Mouse (Mus musculus) CH12.LX (cell line): ENCODE data around the gene Cdk16. TPM values are rescaled to one million over a fixed set of nuclear protein-coding genes. Genes with fewer than 3 reads are reported as not detected.

ENCODE experiments used
- DNase-seq: peaks from one replicate; pipeline ENCODE4 v3.0.0-alpha.2; 2013; ENCODE audit errors: extremely low read depth
- H3K27ac ChIP-seq: 2 replicates; pipeline ENCODE4 v1.5.1; 2012; ENCODE audit warnings: low read depth, mild to moderate bottlenecking, control low read depth, moderate library complexity; ENCODE audit not compliant: insufficient read depth
- H3K27me3 ChIP-seq: replicated peaks from 2 replicates; pipeline ENCODE3; 2012; ENCODE audit warnings: inconsistent platforms
- H3K36me3 ChIP-seq, 2 experiments: replicated peaks in 1 of 2; 2 replicates each; pipeline versions ENCODE3 to v1.6.1; 2012; ENCODE audit warnings: inconsistent platforms in 1 of 2, low read length in 1 of 2, mild to moderate bottlenecking in 1 of 2, mixed read lengths in 1 of 2, moderate library complexity in 1 of 2; ENCODE audit not compliant: control insufficient read depth in 1 of 2, insufficient read depth in 1 of 2
- H3K4me1 ChIP-seq, 2 experiments: 2 replicates each; pipeline ENCODE4 v1.6.1; 2012; ENCODE audit warnings: inconsistent platforms in 1 of 2, moderate library complexity in 1 of 2; ENCODE audit not compliant: insufficient read depth in 2 of 2, control insufficient read depth in 1 of 2
- H3K4me2 ChIP-seq: 2 replicates; pipeline ENCODE4 v1.6.1; 2012; ENCODE audit warnings: low read depth, mild to moderate bottlenecking, control low read depth; ENCODE audit not compliant: poor library complexity, insufficient read depth, severe bottlenecking
- H3K4me3 ChIP-seq, 3 experiments: fragments of 150-350 bp in 1 of 3; sonication (generic) in 1 of 3; replicated peaks in 1 of 3; 2 replicates each; pipeline versions ENCODE3 to v1.5.1; 2011 to 2012; ENCODE audit warnings: low read depth in 2 of 3, low read length in 2 of 3, mild to moderate bottlenecking in 2 of 3, moderate library complexity in 2 of 3, control low read depth in 1 of 3, improper control_type of control experiment in 1 of 3, inconsistent platforms in 1 of 3, mixed read lengths in 1 of 3; ENCODE audit not compliant: poor library complexity in 1 of 3
- H3K79me2 ChIP-seq: replicated peaks from 2 replicates; pipeline ENCODE4 v1.6.1; 2012; ENCODE audit warnings: mild to moderate bottlenecking, moderate library complexity; ENCODE audit not compliant: control insufficient read depth, poor library complexity, insufficient read depth, severe bottlenecking; ENCODE audit errors: extremely low read depth
- H3K9ac ChIP-seq: 2 replicates; pipeline ENCODE4 v1.6.1; 2012; ENCODE audit warnings: low read depth, mild to moderate bottlenecking, control low read depth, moderate library complexity; ENCODE audit not compliant: insufficient read depth
- H3K9me3 ChIP-seq: replicated peaks from 2 replicates; pipeline ENCODE3; 2012; ENCODE audit warnings: low read length, inconsistent platforms, mixed read lengths
- CHD1 ChIP-seq: IDR thresholded peaks from 2 replicates; pipeline ENCODE4 v1.6.1; 2012; ENCODE audit warnings: low read depth, low read length, improper control_type of control experiment, inconsistent platforms
- CHD2 ChIP-seq: IDR thresholded peaks from 2 replicates; pipeline ENCODE4 v1.6.1; 2011; ENCODE audit warnings: low read length, improper control_type of control experiment
- CTCF ChIP-seq, 2 experiments: IDR thresholded peaks in 1 of 2; conservative IDR thresholded peaks in 1 of 2; 2 replicates each; pipeline ENCODE4 v1.5.1; 2011 to 2012; ENCODE audit warnings: low read depth in 2 of 2, low read length in 2 of 2, improper control_type of control experiment in 1 of 2, inconsistent platforms in 1 of 2, mild to moderate bottlenecking in 1 of 2, moderate library complexity in 1 of 2
- ELF1 ChIP-seq: IDR thresholded peaks from 2 replicates; pipeline ENCODE4 v1.6.1; 2014; ENCODE audit warnings: low read depth, mild to moderate bottlenecking, inconsistent platforms, low read length, improper control_type of control experiment
- GABPA ChIP-seq: IDR thresholded peaks from 2 replicates; pipeline ENCODE4 v1.6.1; 2012; ENCODE audit warnings: low read depth, low read length, improper control_type of control experiment, inconsistent platforms; ENCODE audit not compliant: insufficient replicate concordance
- HCFC1 ChIP-seq: IDR thresholded peaks from 2 replicates; pipeline ENCODE4 v1.6.1; 2012; ENCODE audit warnings: low read depth, mild to moderate bottlenecking, inconsistent platforms, low read length, improper control_type of control experiment
- JUN ChIP-seq: IDR thresholded peaks from 2 replicates; pipeline ENCODE4 v1.6.1; 2011; ENCODE audit warnings: low read depth, mild to moderate bottlenecking, low read length, improper control_type of control experiment, moderate library complexity; ENCODE audit not compliant: insufficient read depth
- KAT2A ChIP-seq: IDR thresholded peaks from 2 replicates; pipeline ENCODE4 v1.6.1; 2012; ENCODE audit warnings: low read length, improper control_type of control experiment, inconsistent platforms; ENCODE audit not compliant: insufficient replicate concordance
- MAFK ChIP-seq: IDR thresholded peaks from 2 replicates; pipeline ENCODE4 v1.6.1; 2011; ENCODE audit warnings: low read length, improper control_type of control experiment; ENCODE audit not compliant: insufficient replicate concordance
- MAX ChIP-seq: IDR thresholded peaks from 2 replicates; pipeline ENCODE4 v1.6.1; 2011; ENCODE audit warnings: low read length, improper control_type of control experiment
- MXI1 ChIP-seq: IDR thresholded peaks from 2 replicates; pipeline ENCODE4 v1.6.1; 2011; ENCODE audit warnings: mild to moderate bottlenecking, low read depth, low read length, improper control_type of control experiment
- NELFE ChIP-seq: IDR thresholded peaks from 2 replicates; pipeline ENCODE4 v1.6.1; 2011; ENCODE audit warnings: low read depth, low read length, improper control_type of control experiment
- NRF1 ChIP-seq: IDR thresholded peaks from 2 replicates; pipeline ENCODE4 v1.6.1; 2014; ENCODE audit warnings: low read depth, mild to moderate bottlenecking, inconsistent platforms, low read length, improper control_type of control experiment, moderate library complexity
- RAD21 ChIP-seq: IDR thresholded peaks from 2 replicates; pipeline ENCODE4 v1.6.1; 2011; ENCODE audit warnings: low read depth, mild to moderate bottlenecking, low read length, improper control_type of control experiment, moderate library complexity
- SIN3A ChIP-seq: IDR thresholded peaks from 2 replicates; pipeline ENCODE4 v1.6.1; 2012; ENCODE audit warnings: low read length, improper control_type of control experiment, inconsistent platforms
- TCF12 ChIP-seq: IDR thresholded peaks from 2 replicates; pipeline ENCODE4 v1.6.1; 2014; ENCODE audit warnings: low read depth, mild to moderate bottlenecking, inconsistent platforms, low read length, improper control_type of control experiment
- UBTF ChIP-seq: IDR thresholded peaks from 2 replicates; pipeline ENCODE4 v1.6.1; 2012; ENCODE audit warnings: low read depth, mild to moderate bottlenecking, inconsistent platforms, low read length, improper control_type of control experiment, moderate library complexity
- USF1 ChIP-seq: IDR thresholded peaks from 2 replicates; pipeline ENCODE4 v1.6.1; 2014; ENCODE audit warnings: low read depth, mild to moderate bottlenecking, inconsistent platforms, low read length, improper control_type of control experiment
- ZC3H11A ChIP-seq: IDR thresholded peaks from 2 replicates; pipeline ENCODE4 v1.6.1; 2012; ENCODE audit warnings: low read depth, mild to moderate bottlenecking, inconsistent platforms, low read length, improper control_type of control experiment
- ZMIZ1 ChIP-seq: IDR thresholded peaks from 2 replicates; pipeline ENCODE4 v1.6.1; 2012; ENCODE audit warnings: low read depth, mild to moderate bottlenecking, inconsistent platforms, low read length, improper control_type of control experiment
- dilution Hi-C: fragments of 300-500 bp; cut with MboI; formaldehyde crosslinking; loops from 2 replicates; pipeline ENCODE4 v1.14.3; 2020; ENCODE audit warnings: low sequenced_read_pairs; ENCODE audit not compliant: extremely low pct_unique_long_range_greater_than_20kb, extremely low pct_ligation_motif_present
- in situ Hi-C: fragments of 300-500 bp; cut with MboI; formaldehyde crosslinking; loops from 3 replicates; pipeline ENCODE4 v1.14.3; 2019; ENCODE audit warnings: low sequenced_read_pairs, low pct_ligation_motif_present, low pct_unique_long_range_greater_than_20kb, mixed read lengths
- polyA plus RNA-seq: library from polyadenylated mRNA; unstranded; fragments of >175 nt; gene quantifications from 2 replicates; pipeline ENCODE4 v1.2.1, GENCODE M21; 2012; ENCODE audit warnings: low read depth; ENCODE audit not compliant: insufficient read length
- total RNA-seq, 2 experiments: library from RNA; depleted of rRNA; stranded (reverse); fragments of 300-350 nt in 1 of 2; fragments of >200 nt in 1 of 2; gene quantifications; 2 replicates each; pipeline ENCODE4 v1.2.3; 2012 to 2014

The Cdk16 gene
- total and polyA plus RNA-seq, 3 experiments = 11.1 to 27.0 (median 18.5) TPM

DNA sequence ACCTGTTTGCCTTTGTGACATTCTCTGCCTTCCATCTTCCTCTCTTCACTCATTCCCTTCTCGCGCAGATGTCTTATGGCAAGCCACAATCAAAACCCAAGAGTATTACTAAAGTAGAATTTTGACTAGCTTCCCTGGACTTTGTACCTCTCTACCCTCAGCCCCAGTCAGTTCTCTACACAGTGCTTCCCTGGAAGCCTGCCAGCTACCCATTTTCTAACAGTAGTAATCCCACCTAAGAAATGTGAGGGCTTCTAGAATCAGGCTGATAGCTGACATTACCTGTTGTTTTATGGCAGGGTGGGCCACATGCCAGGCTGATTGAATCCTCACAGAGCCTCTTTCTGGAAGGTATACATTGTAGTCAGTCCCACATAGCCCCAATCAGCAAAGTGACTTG is 49.6 kb upstream of the Cdk16 start:
- no peak overlapping the region for H3K27ac ChIP-seq
- DNase-seq = no peak
- no peaks in the 10 kb centered on the region for H3K4me1 ChIP-seq
- no peaks in the 10 kb centered on the region for H3K27me3 ChIP-seq
- in situ Hi-C loops = no loop called here
- no peak for TF ChIP-seq ELF1
- TF ChIP-seq KAT2A = no peak
- TF ChIP-seq CHD1 = no peak
- no peak for TF ChIP-seq MAFK
- TF ChIP-seq, all 38 proteins: peak for 0
- Histone ChIP-seq H3K9ac (no peak overlapping the region), H3K4me3 (no peak overlapping the region), H3K4me2 (no peak overlapping the region), H3K9me3 (no peaks in the 10 kb centered on the region), H3K36me3 (peaks cover 71 to 87% of the 10 kb centered on the region in 2 experiments), H3K79me2 (peaks cover 7% of the 10 kb centered on the region; the same call in 1 of the 2 replicates)
- dilution Hi-C loops = no loop called here

DNA sequence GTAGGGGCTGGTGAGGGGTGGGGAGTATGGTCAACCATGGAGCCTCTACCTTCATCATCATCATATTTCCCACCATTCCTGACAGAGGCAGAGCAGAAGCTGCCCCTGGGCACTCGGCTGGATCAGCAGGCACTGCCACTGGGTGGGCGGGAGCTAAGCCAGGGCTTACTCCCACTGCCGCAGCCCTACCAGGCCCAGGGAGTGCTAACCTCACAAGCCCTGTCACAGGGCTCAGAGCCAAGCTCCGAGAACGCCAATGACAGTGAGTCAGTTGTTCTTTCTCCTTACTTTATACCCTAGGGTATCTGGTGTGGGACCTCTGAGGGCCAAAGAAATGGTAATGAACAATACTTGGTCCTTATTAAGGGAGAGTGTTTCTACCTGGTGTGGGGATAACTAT is 43.0 kb upstream of the Cdk16 start:
- dilution Hi-C loops = no loop called here
- no peaks in the 10 kb centered on the region for H3K27me3 ChIP-seq
- in situ Hi-C loops = no loop called here
- no peaks in the 10 kb centered on the region for H3K4me1 ChIP-seq
- no peak overlapping the region for H3K4me2 ChIP-seq
- no peak for DNase-seq
- H3K9ac ChIP-seq = no peak overlapping the region
- H3K27ac ChIP-seq = no peak overlapping the region
- no peak overlapping the region for H3K4me3 ChIP-seq
- TF ChIP-seq ZMIZ1 (no peak), SIN3A (no peak), USF1 (no peak), MAX (no peak), CHD2 (no peak), MAFK (no peak), CTCF (conservative IDR thresholded peaks at IDR 0.05 in 1 of 2, IDR thresholded peaks at IDR 0.05 in 1 of 2; ENCODE audit: low read depth in 2 of 2, low read length in 2 of 2) (no peak), NRF1 (no peak), RAD21 (no peak), TCF12 (no peak), JUN (no peak), HCFC1 (no peak), MXI1 (no peak), NELFE (no peak), UBTF (no peak), ZC3H11A (no peak), GABPA (no peak)
- no peaks in the 10 kb centered on the region for H3K9me3 ChIP-seq
- H3K36me3 ChIP-seq = peaks cover 85 to 94% of the 10 kb centered on the region in 2 experiments
- no peaks in the 10 kb centered on the region for H3K79me2 ChIP-seq
